Mouse (Mus musculus): Measurements from ENCODE around the gene Prkg1.

DNA sequence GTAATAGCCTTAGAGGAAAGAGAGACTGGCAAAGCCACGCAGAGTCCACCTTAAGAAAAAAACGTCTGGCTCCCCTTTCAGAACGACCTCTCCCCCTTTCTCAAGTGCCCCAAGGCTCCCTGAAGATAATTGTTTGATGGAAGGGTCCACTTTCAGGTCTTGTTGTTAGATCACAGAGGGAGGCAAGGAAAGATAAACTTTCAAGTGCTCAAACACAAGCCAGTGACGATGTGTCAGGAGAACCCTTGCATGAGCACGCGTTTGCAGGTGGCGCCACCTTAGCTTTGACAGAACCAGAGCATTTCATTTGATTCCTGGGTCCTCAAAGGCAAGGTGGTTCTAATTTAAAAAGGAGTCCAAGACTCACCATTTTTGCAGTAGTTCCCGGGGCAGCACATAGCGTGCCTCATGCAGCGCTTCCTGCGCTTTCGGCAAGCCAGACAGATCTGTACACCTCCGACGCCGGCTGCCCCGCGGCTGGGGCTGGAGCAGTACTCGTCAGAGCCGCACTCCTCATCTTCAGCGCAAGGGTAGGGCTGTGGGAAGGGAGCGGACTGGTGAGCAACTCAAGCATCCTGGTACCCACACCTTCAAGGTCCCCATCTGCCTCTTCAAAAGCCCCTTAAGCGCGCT lies 1216.3 kb downstream of the Prkg1 start:
- no peak for TF ChIP-seq POLR2A (IDR thresholded peaks at IDR 0.05; ENCODE audit: extremely low read depth, insufficient read depth, low read length)
- TF ChIP-seq CTCF (IDR thresholded peaks at IDR 0.05; ENCODE audit: extremely low read depth, insufficient read depth, low read length) = no peak
